Mouse (Mus musculus) kidney, adult 9 months (tissue): ENCODE data around the gene Gabarapl2.
"Not testable (repeated sequence)": the region's sequence is repeated elsewhere in the genome, so short reads cannot be mapped to it uniquely, and the experiment has no call there.

ENCODE experiments used
- DNase-seq: peaks from one replicate; pipeline ENCODE4 v3.0.0; 2022

Gene Gabarapl2

GRCm38 (mm10) chr8:111938076-111938985 is 2.2 kb upstream of the Gabarapl2 start:
- not testable (repeated sequence) for DNase-seq

DNA sequence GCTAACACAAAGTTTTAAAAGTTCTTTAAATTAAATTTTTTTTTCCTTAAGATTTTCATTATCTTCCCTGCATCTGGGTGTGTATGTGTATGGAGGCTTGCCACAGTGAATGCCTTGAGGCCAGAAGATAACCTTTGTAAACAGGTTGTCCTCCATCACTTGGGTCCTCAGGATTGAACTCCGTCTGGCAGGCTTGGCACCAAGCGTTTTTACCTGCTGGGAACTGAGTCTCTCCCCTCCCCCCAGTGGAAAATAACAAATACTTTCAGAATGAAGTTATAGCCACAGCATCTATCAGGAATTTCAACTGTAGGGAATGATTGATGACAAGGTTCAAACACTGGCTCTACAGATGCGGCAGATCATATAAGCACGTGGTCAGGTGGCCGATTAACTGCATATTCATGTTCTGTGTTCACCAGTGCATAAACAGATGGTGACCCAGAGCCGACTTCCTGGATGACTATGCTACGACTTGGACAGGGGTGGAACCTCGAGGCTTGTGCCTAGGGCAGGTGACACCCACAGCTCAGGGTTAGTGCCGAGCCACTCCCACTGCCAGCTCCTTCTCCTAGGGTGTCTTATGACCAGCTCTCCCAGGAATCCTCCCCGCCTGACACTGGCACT is 874 bp upstream of the Gabarapl2 start:
- DNase-seq, result peak; percentile 79

GRCm38 (mm10) chr8:111941101-111941454 is 575 bp downstream of the Gabarapl2 start:
- DNase-seq, result peak; percentile 47

DNA sequence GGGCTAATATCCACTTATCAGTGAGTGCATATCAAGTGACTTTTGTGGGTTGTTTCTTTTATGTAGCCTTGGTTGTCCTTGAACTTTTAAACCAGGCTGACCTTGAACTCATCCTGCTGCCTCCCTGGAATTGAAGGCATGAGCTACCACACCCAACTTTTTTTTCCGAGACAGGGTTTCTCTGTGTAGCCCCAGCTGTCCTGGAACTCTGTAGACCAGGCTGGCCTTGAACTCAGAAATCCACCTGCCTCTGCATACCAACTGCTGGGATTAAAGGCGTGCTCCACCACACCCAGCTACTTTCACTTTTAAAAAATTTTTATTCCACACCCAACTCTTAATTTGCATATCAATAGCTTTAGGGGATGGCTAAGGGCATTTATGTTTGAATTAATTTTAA is 3.0 kb downstream of the Gabarapl2 start:
- no peak for DNase-seq

DNA sequence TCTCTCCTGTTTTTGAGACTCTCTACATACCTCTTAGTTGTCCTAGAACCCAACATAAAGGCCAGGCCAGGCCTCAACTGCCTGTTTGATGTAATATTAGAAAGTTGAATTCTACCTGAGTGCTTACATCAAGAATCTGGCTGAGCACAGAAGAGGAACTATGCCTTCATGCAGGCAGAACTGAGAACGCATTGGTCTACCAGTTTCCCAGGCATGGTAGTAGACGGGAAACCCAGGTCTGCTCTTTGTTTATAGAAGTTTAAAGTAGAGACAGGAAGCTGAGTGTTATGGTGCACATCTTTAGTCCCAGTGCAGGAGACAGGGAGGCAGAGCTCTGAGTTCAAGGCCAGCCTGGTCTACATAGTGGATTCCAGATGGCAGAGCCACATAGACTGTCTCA is 6.6 kb downstream of the Gabarapl2 start:
- no peak for DNase-seq

- no peak for DNase-seq
Measured at GRCm38 (mm10) chr8:111947954-111948353, 7.5 kb downstream of the Gabarapl2 start.

- DNase-seq, result no peak
Measured at GRCm38 (mm10) chr8:111950846-111951245, 10.3 kb downstream of the Gabarapl2 start.

DNA sequence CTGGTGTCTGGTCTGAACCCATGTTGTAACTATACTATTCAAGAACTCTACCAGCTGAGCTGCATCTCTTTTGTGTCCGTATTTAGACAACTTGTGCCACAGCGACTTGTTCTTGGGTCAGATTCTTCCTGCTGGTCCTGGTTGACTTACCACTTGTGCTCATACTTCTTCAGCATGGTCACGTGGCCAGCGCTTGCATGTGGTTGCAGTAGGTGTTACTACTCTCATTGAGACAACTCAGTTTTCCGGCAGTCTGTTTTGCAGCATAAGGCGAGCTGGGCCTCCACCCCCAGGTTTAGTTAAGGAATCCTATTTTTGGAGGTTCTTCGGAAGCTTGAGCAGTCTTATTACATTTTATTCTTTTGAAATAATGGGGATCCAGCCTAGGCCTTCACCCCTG is 10.8 kb downstream of the Gabarapl2 start:
- DNase-seq, result no peak

DNA sequence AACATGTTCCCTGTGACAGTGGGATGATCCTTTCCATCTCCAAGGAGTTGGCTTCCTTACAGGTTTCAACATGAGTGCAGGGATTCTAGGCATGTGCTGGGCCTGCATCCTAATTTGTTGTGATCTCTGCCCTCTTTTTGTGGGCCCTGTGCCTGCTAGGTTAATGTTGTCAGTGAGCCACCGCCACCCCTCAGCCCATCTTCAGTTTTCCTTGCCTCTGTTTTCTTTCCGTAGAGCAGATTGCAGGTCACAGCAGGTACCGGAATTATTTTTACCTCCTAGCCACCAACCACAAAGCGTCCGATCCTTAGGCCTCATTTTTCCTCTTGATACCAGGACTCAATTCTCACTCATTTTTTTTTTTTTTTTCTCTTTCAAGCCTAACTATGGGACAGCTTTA is 11.4 kb downstream of the Gabarapl2 start:
- no peak for DNase-seq

- DNase-seq, result no peak
Measured at GRCm38 (mm10) chr8:111954844-111955594, 14.5 kb downstream of the Gabarapl2 start.

GRCm38 (mm10) chr8:111955879-111956278 is 15.4 kb downstream of the Gabarapl2 start:
- no peak for DNase-seq

- DNase-seq, result no peak
Measured at GRCm38 (mm10) chr8:111957231-111957630, 16.7 kb downstream of the Gabarapl2 start.

GRCm38 (mm10) chr8:111960591-111961321 is 20.3 kb downstream of the Gabarapl2 start:
- no peak for DNase-seq

DNA sequence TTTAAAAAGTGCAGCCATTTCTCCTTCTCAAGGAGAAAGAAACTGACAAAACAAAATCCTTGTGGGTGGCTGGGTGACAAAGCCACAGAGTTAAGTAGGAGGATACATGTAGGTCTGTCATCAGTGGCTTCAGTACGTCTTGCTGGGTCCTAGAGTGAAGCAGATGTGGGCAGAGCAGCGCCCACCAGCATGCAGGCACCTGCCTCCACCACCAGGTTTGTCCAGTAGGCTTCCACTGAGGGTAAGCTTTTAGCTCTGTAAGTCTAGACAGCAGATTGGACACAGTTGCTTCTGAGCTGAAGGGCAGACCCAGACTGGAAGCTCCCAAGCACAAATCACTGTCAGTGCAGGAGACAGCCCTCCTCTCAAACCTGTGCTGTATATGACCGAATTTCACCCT is 20.8 kb downstream of the Gabarapl2 start:
- DNase-seq, result no peak

DNA sequence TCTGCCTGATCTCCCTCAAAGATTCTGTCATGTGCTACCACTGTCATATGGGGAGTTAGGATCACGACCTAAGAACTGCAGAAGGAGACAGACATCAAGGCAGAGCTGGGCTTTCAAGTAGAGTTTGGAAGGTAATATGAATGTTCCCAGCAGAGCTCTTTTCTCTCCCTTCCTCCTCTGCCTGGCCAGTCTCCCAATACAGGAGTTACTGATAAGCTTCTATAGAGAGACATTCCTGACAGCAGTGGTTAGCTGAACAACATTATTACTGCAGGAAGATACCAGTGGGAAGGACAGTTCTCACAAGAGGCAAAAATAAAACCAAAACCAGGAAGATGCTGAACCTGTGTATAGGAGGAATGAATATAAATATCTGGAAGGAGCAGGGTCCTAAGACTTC is 22.1 kb downstream of the Gabarapl2 start:
- DNase-seq, result no peak

- DNase-seq, result no peak
Measured at GRCm38 (mm10) chr8:111963091-111963490, 22.6 kb downstream of the Gabarapl2 start.

- DNase-seq, result no peak
Measured at GRCm38 (mm10) chr8:111963546-111963945, 23.0 kb downstream of the Gabarapl2 start.

DNA sequence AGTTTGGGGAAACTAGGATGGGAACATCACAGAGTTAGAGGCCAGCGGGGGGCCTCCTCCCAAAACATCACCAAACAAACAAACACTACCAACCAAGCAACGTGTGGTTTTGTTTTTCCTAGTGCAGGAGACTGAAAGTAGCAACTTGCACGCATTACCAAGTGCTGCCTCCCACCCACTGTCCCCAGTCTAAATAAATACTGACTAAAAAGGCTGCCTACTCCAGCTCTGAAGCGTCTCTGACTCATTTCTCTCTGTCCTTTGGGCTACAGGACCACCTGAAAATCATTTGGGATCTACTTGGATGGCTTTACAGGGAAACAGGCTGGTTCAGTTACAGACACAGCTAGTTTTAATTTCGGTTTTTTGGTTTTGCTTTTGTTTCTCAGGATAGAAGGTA is 23.8 kb downstream of the Gabarapl2 start:
- no peak for DNase-seq

GRCm38 (mm10) chr8:111964849-111965561 is 24.5 kb downstream of the Gabarapl2 start:
- DNase-seq, result no peak

DNA sequence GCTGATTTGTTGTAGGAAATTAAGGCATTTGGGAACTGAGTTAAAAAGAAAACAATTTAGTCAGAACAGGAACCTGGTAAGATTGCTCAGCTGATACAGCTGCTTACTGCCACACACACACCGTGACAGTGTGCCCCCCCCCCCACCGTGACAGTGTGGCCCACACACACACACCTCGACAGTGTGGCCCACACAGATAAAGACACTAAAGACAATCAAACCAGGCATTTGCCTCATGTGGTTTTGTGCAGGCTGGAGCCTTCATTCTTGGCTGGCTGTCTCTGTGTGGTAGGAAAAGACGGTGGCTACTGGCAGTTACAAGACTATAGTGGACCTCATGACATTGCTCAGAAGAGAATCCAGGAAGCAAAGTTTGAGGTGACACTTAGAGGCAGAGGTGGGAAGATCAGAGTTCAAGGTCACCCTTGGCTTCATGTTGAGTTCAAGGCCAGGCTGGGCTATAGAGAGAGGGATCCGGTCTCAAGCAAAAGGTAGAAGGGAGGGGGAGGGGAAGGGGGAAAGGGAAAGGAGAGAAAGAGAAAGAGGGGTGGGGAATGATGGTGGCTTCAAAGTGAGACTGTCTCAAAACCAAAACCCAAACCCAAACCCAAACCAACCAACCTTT is 26.9 kb downstream of the Gabarapl2 start:
- no peak for DNase-seq

DNA sequence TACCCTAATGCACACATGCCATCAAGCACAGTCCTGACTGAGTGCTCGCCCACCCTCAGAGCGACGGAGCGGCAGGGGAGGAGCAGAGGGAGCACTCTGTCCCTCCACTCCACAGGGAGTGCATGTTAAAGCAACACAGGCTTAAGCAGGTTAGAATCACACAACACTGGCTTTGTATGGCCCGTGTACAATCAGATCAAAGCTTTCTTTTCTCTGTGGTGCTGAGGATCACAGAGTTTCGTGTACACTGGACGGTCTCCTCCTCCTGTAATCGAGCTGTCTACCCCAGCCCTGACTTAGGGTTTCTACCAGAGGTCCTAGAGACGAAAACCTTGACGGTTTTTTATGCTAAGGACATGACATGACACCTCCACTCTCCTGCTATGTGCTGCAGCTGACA is 28.0 kb downstream of the Gabarapl2 start:
- no peak for DNase-seq

DNA sequence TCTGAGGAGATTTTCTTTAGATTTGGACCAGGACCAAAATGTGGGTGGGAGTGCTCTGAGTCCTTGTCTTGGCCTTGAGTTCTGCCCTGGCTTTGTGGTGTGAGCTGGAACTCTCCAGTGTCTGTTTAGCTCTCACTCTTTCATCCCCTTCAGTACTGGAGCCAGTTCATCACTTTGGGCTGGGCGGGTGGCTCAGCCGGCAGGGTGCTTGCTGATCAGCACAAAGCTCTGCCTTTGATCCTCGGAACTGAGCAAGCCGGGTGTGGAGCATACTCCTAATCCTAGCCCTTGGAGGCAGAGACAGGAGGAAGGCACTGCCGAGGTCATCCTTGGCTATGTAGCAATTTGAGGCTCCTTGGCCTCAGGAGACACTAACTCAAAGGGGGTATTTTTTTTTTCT is 28.5 kb downstream of the Gabarapl2 start:
- DNase-seq, result no peak
